Mouse (Mus musculus): ENCODE results near the gene Qsox2. TPM values are rescaled to one million over a fixed set of nuclear protein-coding genes. Genes with fewer than 3 reads are reported as not detected.
A peak's percentile ranks its signal among the peaks of the same experiment; 100 is the strongest.

The Qsox2 gene
- 17.3 and 18.9 TPM in 2 replicates for polyA plus RNA-seq (2014; fragmentation: Nextera tagmentation; extraction: Ambion mirVana)

- Histone ChIP-seq H3K4me3 (ENCODE audit: low read depth, low read length) (peak within 1 kb of the TSS; percentile 94), H3K9me3 (ENCODE audit: control insufficient read depth, low read length) (no peaks in the 10 kb centered on the region), H3K27me3 (ENCODE audit: control insufficient read depth, insufficient read depth, low read length) (no peaks in the 10 kb centered on the region), H3K4me1 (ENCODE audit: control insufficient read depth, insufficient read depth, low read length) (peaks cover 16% of the 10 kb centered on the region), H3K27ac (ENCODE audit: low read depth, low read length) (peak within 1 kb of the TSS; percentile 73; the same call in 1 of the 2 replicates), H3K9ac (ENCODE audit: low read length) (peak within 1 kb of the TSS; percentile 91), H3K36me3 (ENCODE audit: control insufficient read depth, insufficient read depth, low read length) (no peaks in the 10 kb centered on the region), H3K4me2 (ENCODE audit: low read depth) (peak within 1 kb of the TSS; percentile 88)
- ATAC-seq (ENCODE audit: insufficient read depth, low FRiP score, low TSS enrichment) (peak; percentile 83), DNase-seq (ENCODE audit: low spot score) (peak; percentile 95)
- 2% methylated on average over 25 of the region's 36 CpGs for WGBS
Measured at GRCm38 (mm10) chr2:26237290-26237782, at the start of gene Qsox2. Gene Qsox2, minus strand, starts transcription at chr2:26237525.

- H3K9ac ChIP-seq (ENCODE audit: low read length), result no peak overlapping the region
- DNase-seq (ENCODE audit: low spot score) (peak; percentile 59), ATAC-seq (ENCODE audit: insufficient read depth, low FRiP score, low TSS enrichment) (no peak)
Measured at GRCm38 (mm10) chr2:26286391-26286790, 49.1 kb upstream of the Qsox2 start.

DNA sequence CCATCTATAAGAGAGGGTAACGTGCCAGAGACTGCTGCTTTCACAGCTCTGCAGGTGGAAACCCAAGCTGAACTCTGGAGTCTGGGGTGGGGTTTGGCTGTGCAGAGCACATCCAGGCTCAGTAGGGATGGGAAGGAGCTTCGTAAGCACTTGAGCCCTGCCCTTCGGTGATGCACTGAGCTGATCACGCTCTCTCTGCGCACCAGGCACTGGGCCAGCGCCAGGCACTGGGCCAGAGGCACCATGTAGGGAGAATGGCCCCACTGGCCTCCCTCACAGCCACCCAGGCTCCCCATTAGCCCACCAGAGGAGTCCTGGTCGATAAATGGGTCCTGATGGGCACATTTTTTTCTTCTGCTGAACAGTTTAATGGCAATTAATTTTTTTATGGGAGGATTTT, 48.5 kb upstream of the Qsox2 start:
- WGBS, result 57% methylated on average over 7 of the region's 7 CpGs
- DNase-seq (ENCODE audit: low spot score) (no peak), ATAC-seq (ENCODE audit: insufficient read depth, low FRiP score, low TSS enrichment) (no peak)
- no peaks in the 10 kb centered on the region for H3K9me3 ChIP-seq (ENCODE audit: control insufficient read depth, low read length)
- H3K36me3 ChIP-seq (ENCODE audit: control insufficient read depth, insufficient read depth, low read length), result no peaks in the 10 kb centered on the region
- no peak overlapping the region for H3K9ac ChIP-seq (ENCODE audit: low read length)
- no peak overlapping the region for H3K27ac ChIP-seq (ENCODE audit: low read depth, low read length)
- no peaks in the 10 kb centered on the region for H3K27me3 ChIP-seq (ENCODE audit: control insufficient read depth, insufficient read depth, low read length)
- no peaks in the 10 kb centered on the region for H3K4me1 ChIP-seq (ENCODE audit: control insufficient read depth, insufficient read depth, low read length)
- no peak overlapping the region for H3K4me2 ChIP-seq (ENCODE audit: low read depth)
- no peak overlapping the region for H3K4me3 ChIP-seq (ENCODE audit: low read depth, low read length)

More at GRCm38 (mm10) chr2:26286391-26286790, 49.1 kb upstream of the Qsox2 start:
- Histone ChIP-seq H3K36me3 (ENCODE audit: control insufficient read depth, insufficient read depth, low read length) (no peaks in the 10 kb centered on the region), H3K9me3 (ENCODE audit: control insufficient read depth, low read length) (no peaks in the 10 kb centered on the region), H3K27ac (ENCODE audit: low read depth, low read length) (no peak overlapping the region), H3K4me3 (ENCODE audit: low read depth, low read length) (no peak overlapping the region), H3K27me3 (ENCODE audit: control insufficient read depth, insufficient read depth, low read length) (no peaks in the 10 kb centered on the region), H3K4me1 (ENCODE audit: control insufficient read depth, insufficient read depth, low read length) (no peaks in the 10 kb centered on the region), H3K4me2 (ENCODE audit: low read depth) (no peak overlapping the region)
- 26% methylated on average over 7 of the region's 7 CpGs for WGBS

DNA sequence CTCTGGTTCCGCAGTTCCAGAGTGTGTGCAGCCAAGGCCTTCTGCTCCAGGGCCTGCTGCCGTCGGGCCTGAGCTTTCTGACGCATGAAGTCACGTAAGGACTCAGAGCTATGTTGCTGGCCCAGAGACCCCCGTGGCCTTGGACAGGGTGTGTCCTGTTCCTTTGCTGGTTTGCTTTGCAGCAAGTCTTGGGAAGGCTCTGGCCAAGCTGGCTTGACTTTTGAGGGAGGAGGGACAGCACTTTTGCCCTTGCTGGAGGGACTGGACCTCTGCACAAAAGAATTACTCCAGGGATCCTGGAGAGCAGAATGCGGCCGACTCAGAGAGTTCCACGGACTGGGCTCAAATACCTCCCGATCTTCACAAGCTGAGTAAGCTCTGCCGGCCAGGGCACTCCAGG, 43.3 kb upstream of the Qsox2 start:
- Histone ChIP-seq H3K9me3 (ENCODE audit: control insufficient read depth, low read length) (no peaks in the 10 kb centered on the region), H3K4me3 (ENCODE audit: low read depth, low read length) (no peak overlapping the region), H3K4me2 (ENCODE audit: low read depth) (no peak overlapping the region), H3K27me3 (ENCODE audit: control insufficient read depth, insufficient read depth, low read length) (no peaks in the 10 kb centered on the region), H3K36me3 (ENCODE audit: control insufficient read depth, insufficient read depth, low read length) (no peaks in the 10 kb centered on the region), H3K4me1 (ENCODE audit: control insufficient read depth, insufficient read depth, low read length) (no peaks in the 10 kb centered on the region), H3K9ac (ENCODE audit: low read length) (no peak overlapping the region), H3K27ac (ENCODE audit: low read depth, low read length) (no peak overlapping the region)
- DNase-seq (ENCODE audit: low spot score), result no peak
- ATAC-seq (ENCODE audit: insufficient read depth, low FRiP score, low TSS enrichment), result no peak
- WGBS, result 82% methylated on average over 11 of the region's 11 CpGs

- no peaks in the 10 kb centered on the region for H3K4me1 ChIP-seq (ENCODE audit: control insufficient read depth, insufficient read depth, low read length)
- DNase-seq (ENCODE audit: low spot score), result no peak
- no peak for ATAC-seq (ENCODE audit: insufficient read depth, low FRiP score, low TSS enrichment)
- no peaks in the 10 kb centered on the region for H3K9me3 ChIP-seq (ENCODE audit: control insufficient read depth, low read length)
- H3K4me3 ChIP-seq (ENCODE audit: low read depth, low read length), result no peak overlapping the region
- 80% methylated on average over 3 of the region's 3 CpGs for WGBS
- H3K36me3 ChIP-seq (ENCODE audit: control insufficient read depth, insufficient read depth, low read length), result no peaks in the 10 kb centered on the region
- H3K27ac ChIP-seq (ENCODE audit: low read depth, low read length), result no peak overlapping the region
- no peak overlapping the region for H3K4me2 ChIP-seq (ENCODE audit: low read depth)
- no peak overlapping the region for H3K9ac ChIP-seq (ENCODE audit: low read length)
- H3K27me3 ChIP-seq (ENCODE audit: control insufficient read depth, insufficient read depth, low read length), result no peaks in the 10 kb centered on the region
Measured at GRCm38 (mm10) chr2:26279712-26280111, 42.4 kb upstream of the Qsox2 start.

- Histone ChIP-seq H3K36me3 (ENCODE audit: control insufficient read depth, insufficient read depth, low read length) (no peaks in the 10 kb centered on the region), H3K9me3 (ENCODE audit: control insufficient read depth, low read length) (no peaks in the 10 kb centered on the region), H3K27me3 (ENCODE audit: control insufficient read depth, insufficient read depth, low read length) (no peaks in the 10 kb centered on the region), H3K27ac (ENCODE audit: low read depth, low read length) (no peak overlapping the region), H3K4me2 (ENCODE audit: low read depth) (no peak overlapping the region), H3K4me1 (ENCODE audit: control insufficient read depth, insufficient read depth, low read length) (no peaks in the 10 kb centered on the region), H3K4me3 (ENCODE audit: low read depth, low read length) (no peak overlapping the region), H3K9ac (ENCODE audit: low read length) (no peak overlapping the region)
- ATAC-seq (ENCODE audit: insufficient read depth, low FRiP score, low TSS enrichment) (no peak), DNase-seq (ENCODE audit: low spot score) (peak; percentile 69)
- 24% methylated on average over 7 of the region's 7 CpGs for WGBS
Measured at GRCm38 (mm10) chr2:26273611-26274010, 36.3 kb upstream of the Qsox2 start.

GRCm38 (mm10) chr2:26268216-26268615, 30.9 kb upstream of the Qsox2 start:
- Histone ChIP-seq H3K4me2 (ENCODE audit: low read depth) (no peak overlapping the region), H3K36me3 (ENCODE audit: control insufficient read depth, insufficient read depth, low read length) (no peaks in the 10 kb centered on the region), H3K9ac (ENCODE audit: low read length) (no peak overlapping the region), H3K4me3 (ENCODE audit: low read depth, low read length) (no peak overlapping the region), H3K27ac (ENCODE audit: low read depth, low read length) (no peak overlapping the region), H3K27me3 (ENCODE audit: control insufficient read depth, insufficient read depth, low read length) (no peaks in the 10 kb centered on the region), H3K9me3 (ENCODE audit: control insufficient read depth, low read length) (no peaks in the 10 kb centered on the region), H3K4me1 (ENCODE audit: control insufficient read depth, insufficient read depth, low read length) (no peaks in the 10 kb centered on the region)
- DNase-seq (ENCODE audit: low spot score), result no peak
- 79% methylated on average over 3 of the region's 3 CpGs for WGBS
- ATAC-seq (ENCODE audit: insufficient read depth, low FRiP score, low TSS enrichment), result no peak

GRCm38 (mm10) chr2:26266066-26266742, 28.9 kb upstream of the Qsox2 start:
- DNase-seq (ENCODE audit: low spot score) (no peak), ATAC-seq (ENCODE audit: insufficient read depth, low FRiP score, low TSS enrichment) (no peak)
- Histone ChIP-seq H3K4me3 (ENCODE audit: low read depth, low read length) (no peak overlapping the region), H3K27me3 (ENCODE audit: control insufficient read depth, insufficient read depth, low read length) (no peaks in the 10 kb centered on the region), H3K36me3 (ENCODE audit: control insufficient read depth, insufficient read depth, low read length) (no peaks in the 10 kb centered on the region), H3K27ac (ENCODE audit: low read depth, low read length) (no peak overlapping the region), H3K4me2 (ENCODE audit: low read depth) (no peak overlapping the region), H3K4me1 (ENCODE audit: control insufficient read depth, insufficient read depth, low read length) (no peaks in the 10 kb centered on the region), H3K9ac (ENCODE audit: low read length) (no peak overlapping the region), H3K9me3 (ENCODE audit: control insufficient read depth, low read length) (no peaks in the 10 kb centered on the region)
- whole genome bisulfite sequencing, result 85% methylated on average over 10 of the region's 10 CpGs

GRCm38 (mm10) chr2:26265095-26265494, 27.8 kb upstream of the Qsox2 start:
- no peaks in the 10 kb centered on the region for H3K36me3 ChIP-seq (ENCODE audit: control insufficient read depth, insufficient read depth, low read length)
- H3K27me3 ChIP-seq (ENCODE audit: control insufficient read depth, insufficient read depth, low read length), result no peaks in the 10 kb centered on the region
- H3K4me1 ChIP-seq (ENCODE audit: control insufficient read depth, insufficient read depth, low read length), result no peaks in the 10 kb centered on the region
- ATAC-seq (ENCODE audit: insufficient read depth, low FRiP score, low TSS enrichment) (no peak), DNase-seq (ENCODE audit: low spot score) (no peak)
- WGBS, result 79% methylated on average over 2 of the region's 2 CpGs
- H3K4me3 ChIP-seq (ENCODE audit: low read depth, low read length), result no peak overlapping the region
- H3K9ac ChIP-seq (ENCODE audit: low read length), result no peak overlapping the region
- H3K4me2 ChIP-seq (ENCODE audit: low read depth), result no peak overlapping the region
- no peak overlapping the region for H3K27ac ChIP-seq (ENCODE audit: low read depth, low read length)
- H3K9me3 ChIP-seq (ENCODE audit: control insufficient read depth, low read length), result no peaks in the 10 kb centered on the region

All from neural tube, embryonic 11.5 days (tissue).